Comparison of ENCODE assay signal across 9 mouse cellular contexts in the genomic region with DNA sequence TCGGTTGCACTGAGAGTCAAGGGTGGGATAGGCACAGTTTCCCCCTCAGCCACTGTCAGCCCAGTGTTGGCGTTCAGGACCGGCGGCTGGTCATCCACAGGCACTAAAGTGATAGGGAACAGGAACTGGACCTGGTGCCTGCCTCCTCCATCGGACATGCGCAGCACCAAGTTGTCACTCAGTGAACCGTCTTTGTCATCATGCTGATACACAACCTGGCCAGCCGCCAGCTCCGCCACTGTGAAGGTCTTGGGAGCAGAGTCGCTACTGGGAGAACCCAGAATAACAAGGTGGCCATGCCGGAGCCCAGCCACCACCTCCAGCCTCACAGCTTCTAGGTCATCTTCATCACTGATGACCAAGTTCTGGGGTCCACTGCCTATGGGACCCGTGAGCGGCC. TPM values are rescaled to one million over a fixed set of nuclear protein-coding genes. Genes with fewer than 3 reads are reported as not detected.
DNase-seq lines count a peak whose midpoint lies in the region; ATAC-seq and TF ChIP-seq lines count a peak whose summit lies in the region.
"Had no signal": no experiment of that assay in that cellular context is flagged by ENCODE, and none has a peak within 500 bp of the region (broad histone marks: within the 10 kb centered on the region; RNA-seq: fewer than 3 reads in every experiment).

No protein-coding gene starts in this region.

- H3K36me3 ChIP-seq in embryonic facial prominence, embryonic 13.5 days: peaks cover 25% of the 10 kb centered on the region
- H3K36me3 ChIP-seq in midbrain, embryonic 16.5 days (ENCODE audit: control insufficient read depth, insufficient read depth, low read length): no peaks in the 10 kb centered on the region

- TF ChIP-seq CTCF in gastrocnemius, adult 2 months (IDR thresholded peaks at IDR 0.05): no peak

- no peak overlapping the region for H3K4me3 ChIP-seq in gastrocnemius, adult 2 months
- peak overlapping the region; percentile 64; the same call in 1 of the 2 replicates for H3K4me3 ChIP-seq in embryonic facial prominence, embryonic 13.5 days
- no peak overlapping the region for H3K4me3 ChIP-seq in midbrain, embryonic 16.5 days (ENCODE audit: low read depth, low read length)

- H3K9me3 ChIP-seq in embryonic facial prominence, embryonic 13.5 days: peaks cover 17% of the 10 kb centered on the region; the same call in 1 of the 2 replicates
- peaks cover 4% of the 10 kb centered on the region; the same call in 1 of the 2 replicates for H3K9me3 ChIP-seq in midbrain, embryonic 16.5 days (replicated peaks; ENCODE audit: control insufficient read depth, low read length, poor library complexity, severe bottlenecking)

- no peak overlapping the region for H3K9ac ChIP-seq in embryonic facial prominence, embryonic 13.5 days
- 0 out of 2 replicates have a peak overlapping the region, but pooled peaks have one; percentile 70 for H3K9ac ChIP-seq in midbrain, embryonic 16.5 days (ENCODE audit: low read depth, low read length)

- peak overlapping the region; percentile 99 for H3K4me2 ChIP-seq in embryonic facial prominence, embryonic 13.5 days
- peak overlapping the region; percentile 99; the same call in 1 of the 2 replicates for H3K4me2 ChIP-seq in midbrain, embryonic 16.5 days (ENCODE audit: low read length)

- ATAC-seq in embryonic facial prominence, embryonic 13.5 days (ENCODE audit: insufficient number of reproducible peaks, insufficient read depth, low FRiP score, low TSS enrichment, low read depth): no peak
- no peak for ATAC-seq in midbrain, embryonic 16.5 days
- no peak for ATAC-seq in activated CD4-positive, CD25-positive, alpha-beta regulatory T cell, adult 4 months

- peak; percentile 28 for DNase-seq in gastrocnemius, adult 2 months
- DNase-seq in gastrocnemius, postnatal 14 days: no peak
- DNase-seq in kidney, postnatal 25 days: peak; percentile 27 to 42
- DNase-seq in kidney, postnatal 14 days: no peak
- no peak for DNase-seq in right cerebral cortex, adult 2 months (ENCODE audit: low spot score in 2 of 2)
- DNase-seq: cerebellum, adult 9-11 months had no signal

- WGBS in embryonic facial prominence, embryonic 13.5 days: 86% methylated on average over 13 of the region's 13 CpGs
- WGBS in midbrain, embryonic 16.5 days: 89% methylated on average over 13 of the region's 13 CpGs

- H3K27me3 ChIP-seq in embryonic facial prominence, embryonic 13.5 days: peaks cover 34% of the 10 kb centered on the region
- H3K27me3 ChIP-seq in midbrain, embryonic 16.5 days (ENCODE audit: control insufficient read depth, insufficient read depth, low read depth, low read length): peaks cover 19% of the 10 kb centered on the region

- intact Hi-C loops in gastrocnemius, adult 2 months (cut with DNase I): loop anchor here (5.0 kb wide), 1 partner anchor 128 kb away; no protein-coding TSS in a partner anchor
- intact Hi-C loops in gastrocnemius, postnatal 14 days (cut with DNase I; ENCODE audit: low total_unique reads): no loop called here

- H3K27ac ChIP-seq in gastrocnemius, adult 2 months: no peak overlapping the region
- H3K27ac ChIP-seq in embryonic facial prominence, embryonic 13.5 days: no peak overlapping the region
- no peak overlapping the region for H3K27ac ChIP-seq in midbrain, embryonic 16.5 days (ENCODE audit: low read length)

- peaks cover 30% of the 10 kb centered on the region for H3K4me1 ChIP-seq in embryonic facial prominence, embryonic 13.5 days
- peaks cover 19% of the 10 kb centered on the region for H3K4me1 ChIP-seq in midbrain, embryonic 16.5 days (ENCODE audit: control insufficient read depth, insufficient read depth, low read length)

RNA-seq across cellular contexts. Expression of a gene that starts 1.8 kb away (rescaled TPM):
- 1 to 10 TPM in 1 of 2 experiments, under 1 TPM in 1; 0.94 to 3.9 TPM for total RNA-seq in gastrocnemius, adult 2 months (2021)
- total RNA-seq in gastrocnemius, postnatal 14 days (2021): 1 to 10 TPM; 7.0 to 9.4 TPM
- polyA plus RNA-seq in embryonic facial prominence, embryonic 13.5 days (2015; fragmentation: Nextera tagmentation; extraction: Ambion mirVana): 4.8 and 5.7 TPM in 2 replicates
- 1.4 and 1.7 TPM in 2 replicates for polyA plus RNA-seq in midbrain, embryonic 16.5 days (2015; fragmentation: Nextera tagmentation; extraction: Ambion mirVana)
- not detected for polyA plus RNA-seq in activated CD4-positive, CD25-positive, alpha-beta regulatory T cell, adult 4 months (2017; shearing (Covaris generic))

Comparison
In these comparisons a context has a peak if more than half of its experiments do, and no peak if none do; other contexts are left out.
1. DNase-seq: peak in gastrocnemius, adult 2 months (single experiment) and kidney, postnatal 25 days (2 of 2); none in gastrocnemius, postnatal 14 days (single experiment), kidney, postnatal 14 days (single experiment) and right cerebral cortex, adult 2 months (0 of 2).